Mouse (Mus musculus) urinary bladder, postnatal 25 days (tissue): ENCODE results near the gene Fam217a.
A peak's percentile ranks its signal among the peaks of the same experiment; 100 is the strongest.
"Not testable (repeated sequence)": the region's sequence is repeated elsewhere in the genome, so short reads cannot be mapped to it uniquely, and the experiment has no call there.

ENCODE experiments used
- DNase-seq: peaks from one replicate; pipeline ENCODE4 v3.0.0; 2022; ENCODE audit warnings: low spot score

Gene Fam217a

DNA sequence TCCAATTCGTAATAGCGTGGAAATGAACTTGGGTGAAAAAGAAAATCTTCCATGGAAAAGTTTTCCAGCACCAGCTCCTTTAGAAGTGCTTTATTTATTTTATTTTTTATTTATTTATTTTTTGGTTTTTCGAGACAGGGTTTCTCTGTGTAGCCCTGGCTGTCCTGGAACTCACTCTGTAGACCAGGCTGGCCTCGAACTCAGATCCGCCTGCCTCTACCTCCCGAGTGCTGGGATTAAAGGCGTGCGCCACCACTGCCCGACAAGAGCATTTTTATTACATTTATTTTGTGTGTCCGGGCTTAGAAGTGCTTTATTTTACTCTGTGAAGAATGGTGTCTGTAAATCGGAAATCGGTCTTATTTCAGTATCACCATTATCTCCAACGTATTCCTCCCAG, 49.4 kb downstream of the Fam217a start:
- not testable (repeated sequence) for DNase-seq

GRCm38 (mm10) chr13:34873801-34874681, 50.1 kb downstream of the Fam217a start:
- peak; percentile 89 for DNase-seq

GRCm38 (mm10) chr13:34864420-34865169, 59.5 kb downstream of the Fam217a start:
- DNase-seq, result peak; percentile 16

GRCm38 (mm10) chr13:34861166-34861565, 62.9 kb downstream of the Fam217a start:
- not testable (repeated sequence) for DNase-seq
